Mouse (Mus musculus) kidney, adult 2 months (tissue): ENCODE measurements around the gene Gli3.

Experiments
- CTCF ChIP-seq: fragments of 200-500 bp; conservative IDR thresholded peaks from 2 replicates; pipeline ENCODE4 v1.5.1; 2011; ENCODE audit warnings: low read depth, mild to moderate bottlenecking, control low read depth, low read length, moderate library complexity, mixed read lengths; ENCODE audit not compliant: insufficient read depth, insufficient read length
- POLR2A ChIP-seq: fragments of 200-500 bp; IDR thresholded peaks from one replicate; pipeline ENCODE4 v1.6.1; 2011; ENCODE audit warnings: low read depth, low read length, control low read depth

GRCm38 (mm10) chr13:15742308-15742707 is 279.3 kb downstream of the Gli3 start:
- TF ChIP-seq CTCF (no peak), POLR2A (no peak)
